Mouse (Mus musculus) gastrocnemius, postnatal 10 days (tissue): ENCODE results near the gene Aloxe3. TPM values are rescaled to one million over a fixed set of nuclear protein-coding genes. Genes with fewer than 3 reads are reported as not detected.
A peak's percentile ranks its signal among the peaks of the same experiment; 100 is the strongest.

Source experiments
- DNase-seq: peaks from one replicate; pipeline ENCODE4 v3.0.0; 2021; ENCODE audit warnings: mixed read lengths
- total RNA-seq, 2 experiments: library from RNA; stranded (reverse); gene quantifications; 2 replicates each; pipeline ENCODE4 v1.2.3; 2021

Aloxe3 gene
- total RNA-seq, 2 experiments from 2014 or later, result 0.27 TPM; not detected in 1

DNA sequence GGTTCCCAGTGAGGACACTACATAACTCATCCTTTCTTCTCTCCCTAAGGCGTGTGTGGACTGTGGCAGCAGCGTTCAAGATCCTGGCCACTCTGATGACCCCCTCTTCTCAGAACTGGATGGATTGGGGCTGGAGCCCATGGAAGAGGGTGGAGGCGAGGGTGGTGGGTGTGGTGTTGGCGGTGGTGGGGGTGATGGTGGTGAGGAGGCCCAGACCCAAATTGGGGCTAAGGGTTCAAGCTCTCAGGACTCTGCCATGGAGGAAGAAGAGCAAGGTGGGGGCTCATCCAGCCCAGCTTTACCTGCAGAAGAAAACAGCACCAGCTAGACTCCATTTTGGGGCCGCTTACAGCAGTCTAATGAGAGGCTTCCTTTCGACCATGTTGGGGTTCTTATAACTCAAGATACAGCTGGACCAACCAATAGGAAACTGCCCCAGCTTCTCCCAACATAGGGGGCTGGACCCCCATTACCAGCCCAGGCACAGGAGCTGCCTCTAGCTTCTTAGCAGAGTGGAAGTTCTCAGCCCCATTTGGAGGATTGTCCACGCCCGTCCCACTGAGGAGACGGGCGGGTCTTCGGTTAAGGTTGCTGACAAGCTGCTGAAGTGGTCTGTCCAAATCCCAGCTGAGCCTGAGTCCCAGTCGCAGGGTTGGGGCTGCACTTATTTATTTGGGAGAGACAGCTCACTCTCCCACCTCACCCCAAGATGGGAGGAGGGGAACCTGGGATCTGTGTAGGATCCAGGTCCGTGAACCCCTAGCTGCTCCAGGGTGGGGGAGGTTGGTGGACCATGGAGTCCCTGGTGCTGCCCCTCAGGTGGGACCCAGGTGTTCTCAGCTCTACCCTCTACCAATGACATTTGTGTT, 16.4 kb upstream of the Aloxe3 start:
- peak; percentile 13 for DNase-seq

DNA sequence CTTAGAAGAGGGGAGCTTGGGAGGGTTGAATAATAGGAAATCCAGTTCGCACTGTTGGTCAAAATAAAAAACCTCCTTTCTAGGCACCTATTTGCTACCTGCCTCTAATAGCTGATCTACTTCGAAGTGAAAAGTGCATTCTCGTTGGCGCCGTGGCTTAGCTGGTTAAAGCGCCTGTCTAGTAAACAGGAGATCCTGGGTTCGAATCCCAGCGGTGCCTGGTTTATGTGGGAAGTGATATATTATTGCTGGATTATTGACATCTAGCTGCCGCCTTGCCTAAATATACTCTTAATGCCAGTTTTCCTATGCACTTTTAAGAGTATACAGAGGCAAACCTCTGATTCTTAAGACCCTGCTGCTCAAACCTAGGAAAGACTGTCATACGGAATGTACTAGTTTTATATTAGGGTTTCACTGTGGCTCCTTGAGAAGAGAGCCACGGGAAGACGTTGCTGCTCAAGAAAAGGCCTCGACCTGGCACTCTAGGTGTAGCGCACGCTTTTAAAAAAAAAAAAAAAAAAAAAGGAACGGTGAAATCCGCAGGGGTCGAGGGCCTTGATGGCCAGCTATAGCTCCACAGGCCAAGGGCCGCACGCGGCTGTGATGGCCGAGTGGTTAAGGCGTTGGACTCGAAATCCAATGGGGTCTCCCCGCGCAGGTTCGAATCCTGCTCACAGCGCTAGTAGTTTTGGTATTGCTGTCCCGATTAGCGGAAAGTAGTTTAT, 15.2 kb upstream of the Aloxe3 start:
- peak; percentile 97 for DNase-seq

DNA sequence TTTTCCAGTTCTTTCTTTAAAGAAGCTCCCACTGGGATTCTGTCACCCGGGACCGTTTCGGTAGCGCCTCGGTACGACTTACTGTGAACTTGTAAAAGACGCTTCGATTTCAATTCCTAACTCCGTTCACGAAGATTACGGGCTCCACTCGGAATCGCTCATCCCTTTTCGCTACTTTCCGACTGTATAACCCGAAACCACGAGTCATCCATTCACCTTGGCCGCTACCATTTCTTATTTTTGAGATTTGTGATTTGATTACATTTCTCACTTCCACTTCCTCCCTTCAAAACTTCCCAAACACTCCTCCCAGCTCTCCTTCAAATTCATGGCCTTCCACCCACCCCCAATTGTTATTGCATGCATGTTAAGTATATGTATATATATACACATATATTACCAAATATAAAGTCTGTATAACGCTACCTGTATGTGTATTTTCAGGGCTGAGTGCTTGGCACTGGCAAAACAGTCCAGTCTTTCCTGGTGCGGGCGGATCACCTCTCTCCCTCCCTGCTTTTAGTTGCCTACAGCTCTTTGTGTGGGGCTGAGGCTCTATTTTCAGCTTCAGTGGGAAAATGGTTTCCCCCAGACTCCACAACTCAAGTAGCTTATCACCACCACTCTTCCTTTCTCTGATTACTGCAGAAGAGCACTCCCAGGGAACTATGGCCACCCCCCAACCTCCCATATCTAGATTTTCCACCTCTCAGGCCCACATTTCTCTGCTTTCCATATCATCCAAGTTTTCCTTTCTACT, 14.5 kb upstream of the Aloxe3 start:
- peak; percentile 3 for DNase-seq

DNA sequence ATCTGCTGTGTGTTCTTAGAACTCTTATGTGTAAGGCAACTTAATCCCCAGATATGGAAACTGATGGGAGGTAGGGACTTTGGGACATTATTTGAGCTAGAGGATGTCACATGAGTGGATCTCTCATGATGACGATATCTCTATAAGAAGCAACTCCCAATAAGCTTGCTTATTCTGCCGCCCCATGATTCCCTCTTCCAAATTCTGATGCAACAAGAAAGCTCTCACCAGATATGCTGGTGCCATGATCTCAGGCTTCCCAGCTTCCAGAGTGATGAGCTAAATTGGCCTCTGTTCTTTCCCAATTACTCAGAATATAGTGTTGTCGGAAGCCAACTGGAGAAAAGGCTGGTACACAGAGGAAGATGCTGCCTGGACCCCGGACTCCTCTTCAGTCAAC, 13.8 kb upstream of the Aloxe3 start:
- no peak for DNase-seq

DNA sequence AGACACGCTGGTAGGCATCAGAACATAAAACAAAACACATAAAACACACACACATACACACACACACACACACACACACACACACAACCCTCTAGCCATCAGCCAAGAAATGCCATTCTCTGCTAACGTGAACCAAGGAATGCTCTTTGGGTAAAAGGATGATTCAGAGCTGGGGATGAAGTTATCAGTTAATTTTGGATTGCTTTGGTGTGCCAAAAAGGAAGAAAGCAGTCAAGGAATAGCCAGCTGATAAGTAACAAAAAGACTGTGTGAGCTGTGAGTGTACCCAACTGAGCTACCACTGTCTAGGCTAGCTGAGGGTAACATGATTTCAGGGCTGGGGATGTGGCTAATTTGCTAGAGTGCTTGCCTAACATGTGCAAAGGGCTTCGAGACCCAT, 11.7 kb upstream of the Aloxe3 start:
- DNase-seq, result no peak

DNA sequence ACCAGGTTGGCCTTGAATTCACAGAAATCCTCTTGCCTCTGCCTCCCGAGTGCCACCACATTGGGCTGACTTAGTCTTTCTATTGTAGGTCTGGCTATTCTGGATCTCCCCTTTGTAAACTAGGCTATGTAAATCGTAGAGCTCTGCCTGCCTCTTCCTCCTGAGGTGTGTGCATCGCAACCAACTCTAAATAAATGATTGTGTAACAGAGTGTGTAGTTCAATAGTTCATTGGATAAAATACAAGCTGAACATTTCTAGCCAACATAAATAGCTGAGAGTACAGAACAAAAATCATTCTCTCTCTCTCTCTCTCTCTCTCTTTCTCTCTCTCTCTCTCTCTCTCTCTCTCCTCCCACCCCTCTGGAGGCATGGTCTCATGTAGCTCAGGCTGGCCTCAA, 11.1 kb upstream of the Aloxe3 start:
- DNase-seq, result no peak

DNA sequence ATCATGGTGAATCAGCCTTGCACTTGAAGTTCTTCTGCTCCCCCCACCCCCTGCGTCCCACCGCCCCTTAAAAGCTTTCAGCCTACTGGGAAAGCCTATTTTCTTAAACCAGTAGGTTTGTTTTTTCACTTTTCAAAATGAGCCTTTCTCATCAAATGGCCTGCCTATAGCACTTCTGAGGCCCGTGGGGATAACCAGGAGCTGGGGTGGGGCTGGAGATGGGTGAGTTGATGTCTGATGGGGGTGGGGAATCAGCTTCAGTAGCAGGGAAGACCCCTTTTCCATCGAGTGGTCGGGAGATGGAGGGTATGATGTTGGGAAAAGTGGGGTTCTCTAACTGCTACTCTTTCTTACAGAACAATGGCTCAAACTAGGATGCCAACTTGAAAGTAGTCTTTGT, 8.9 kb upstream of the Aloxe3 start:
- DNase-seq, result no peak

DNA sequence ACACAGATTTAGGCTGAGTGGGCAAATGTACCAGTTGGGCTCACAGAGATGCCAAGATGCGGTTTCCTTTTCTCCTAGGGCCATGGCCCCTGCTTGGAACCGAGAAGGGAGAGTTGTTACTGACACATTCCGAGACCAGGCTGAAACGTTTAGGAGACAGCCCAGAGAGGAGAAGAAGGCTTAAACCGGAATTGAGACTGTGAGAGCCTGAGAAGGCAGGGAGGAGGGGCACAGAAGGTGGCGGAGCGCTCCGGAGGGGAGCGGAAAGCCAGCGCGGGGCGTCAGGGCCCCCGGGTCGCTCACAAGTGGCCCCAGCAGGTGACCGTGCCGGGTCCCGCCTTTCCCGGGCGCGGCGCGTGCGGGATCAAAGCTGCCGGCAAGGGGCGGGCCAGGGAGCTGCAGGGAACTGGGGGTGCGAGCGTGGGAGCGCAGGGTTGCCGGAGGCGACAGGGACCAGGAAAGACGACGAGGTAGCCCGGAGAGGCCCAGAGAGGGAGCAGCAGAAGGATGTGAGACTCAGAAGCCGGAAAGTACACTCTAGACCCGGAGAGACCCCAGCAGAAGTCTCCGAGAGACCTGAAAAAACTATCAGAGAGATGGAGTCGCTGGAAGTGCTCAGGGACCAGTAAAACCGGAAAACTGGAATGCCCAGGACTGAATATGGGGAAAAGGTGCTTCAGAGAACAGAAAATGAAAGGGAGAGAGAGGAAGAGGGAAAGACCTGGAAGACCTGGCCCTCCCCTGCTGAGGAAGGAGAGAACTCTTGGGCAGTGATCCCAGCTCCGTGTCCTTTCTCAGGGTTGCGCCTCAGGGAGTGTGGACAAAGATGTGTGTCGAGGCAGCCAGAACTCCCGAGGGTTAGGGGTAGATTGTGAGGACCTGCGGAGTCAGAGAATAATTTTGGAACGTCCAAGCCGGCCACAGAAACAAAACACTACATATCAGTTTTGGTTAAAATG, 7.7 kb upstream of the Aloxe3 start:
- DNase-seq, result peak; percentile 53

DNA sequence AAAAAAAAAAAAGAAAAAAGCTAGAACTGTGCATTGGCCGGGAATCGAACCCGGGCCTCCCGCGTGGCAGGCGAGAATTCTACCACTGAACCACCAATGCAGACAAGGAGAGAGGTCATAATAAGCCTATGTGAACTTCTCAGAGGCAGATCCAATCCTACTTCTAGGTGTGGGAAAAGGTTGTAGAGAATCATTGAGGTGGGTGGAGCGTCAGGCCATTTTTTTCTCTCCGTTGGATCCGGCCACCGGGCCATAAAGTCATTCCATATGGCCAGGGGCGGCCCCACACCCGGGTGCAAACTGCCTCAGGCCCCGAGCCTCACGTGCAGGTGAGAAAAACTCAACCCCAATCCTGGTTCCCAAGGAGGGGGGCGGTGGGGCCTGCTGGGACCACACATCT, 6.9 kb upstream of the Aloxe3 start:
- peak; percentile 75 for DNase-seq

DNA sequence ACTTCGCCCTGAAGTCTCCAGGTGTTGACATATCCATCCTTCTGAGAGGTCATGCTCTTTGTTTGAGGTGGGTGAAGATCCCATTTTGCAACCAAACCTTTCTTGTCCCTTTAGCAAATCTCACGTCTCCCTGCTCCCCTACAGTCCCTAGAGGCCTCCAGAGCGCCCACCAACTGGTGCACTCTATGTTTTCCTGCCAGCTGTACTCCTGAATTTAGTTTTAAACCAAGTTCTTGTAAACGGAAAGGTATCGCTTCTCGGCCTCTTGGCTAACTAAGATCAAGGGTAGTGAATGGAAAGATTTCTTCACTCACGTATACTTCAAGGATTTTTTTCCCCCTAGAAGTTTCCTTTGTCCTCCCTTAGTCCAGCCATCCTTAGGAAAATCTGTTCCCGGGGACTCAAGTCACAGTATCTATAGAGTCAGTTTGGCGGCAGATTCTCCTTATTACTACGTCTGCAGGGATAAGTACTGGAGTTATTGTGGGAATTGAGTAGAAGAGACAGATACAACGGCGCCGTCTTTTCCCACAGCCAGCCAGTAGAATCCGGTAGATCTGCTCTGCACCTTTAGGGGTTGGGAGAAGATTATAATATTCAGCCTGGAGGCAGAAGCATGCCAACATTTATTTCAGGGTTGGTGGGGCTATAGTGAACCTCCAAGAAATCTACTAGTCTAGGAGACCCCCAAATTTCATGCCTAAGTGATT, 6.1 kb upstream of the Aloxe3 start:
- no peak for DNase-seq

DNA sequence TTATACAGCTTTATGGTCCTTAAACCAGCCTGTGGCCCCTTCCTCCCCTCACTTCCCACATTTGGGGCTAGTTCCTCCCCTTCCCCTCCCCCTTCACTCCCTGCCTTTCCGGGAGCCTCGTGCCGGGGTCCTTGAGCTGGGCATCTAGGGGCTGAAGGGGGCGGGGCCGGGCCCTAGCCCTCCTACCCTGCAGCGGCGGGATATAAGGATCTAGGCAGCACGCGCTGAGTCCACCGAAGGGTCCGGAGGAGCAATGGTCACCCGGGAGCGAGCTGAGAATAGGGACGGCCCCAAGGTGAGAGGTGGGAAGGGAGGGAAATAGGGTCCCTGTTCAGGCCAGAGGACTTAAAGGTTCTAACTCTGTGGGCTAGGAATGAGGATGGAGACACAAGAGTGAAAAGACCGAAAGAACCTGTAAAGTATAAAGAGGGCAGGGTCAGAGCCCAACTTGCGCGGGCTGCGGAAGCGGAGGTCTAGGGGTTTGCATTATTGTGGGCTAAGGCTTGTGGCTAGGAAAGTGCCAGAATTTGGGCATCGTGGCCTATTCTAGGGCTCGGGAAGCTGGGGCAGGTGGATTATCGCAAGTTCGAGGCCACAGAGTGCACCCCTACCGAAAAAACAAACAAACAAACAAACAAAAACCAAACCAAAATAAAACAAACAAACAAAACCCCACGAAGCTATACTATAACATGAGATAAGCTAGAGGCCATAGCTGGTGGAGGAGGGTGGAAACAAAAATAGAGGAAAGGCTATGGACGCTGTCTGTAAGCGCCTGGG, 5.3 kb upstream of the Aloxe3 start, which contains the start of gene Hes7:
Gene Hes7 (plus strand): TSS at position 184 of the 780 bp plus-strand sequence.
- DNase-seq, result no peak

DNA sequence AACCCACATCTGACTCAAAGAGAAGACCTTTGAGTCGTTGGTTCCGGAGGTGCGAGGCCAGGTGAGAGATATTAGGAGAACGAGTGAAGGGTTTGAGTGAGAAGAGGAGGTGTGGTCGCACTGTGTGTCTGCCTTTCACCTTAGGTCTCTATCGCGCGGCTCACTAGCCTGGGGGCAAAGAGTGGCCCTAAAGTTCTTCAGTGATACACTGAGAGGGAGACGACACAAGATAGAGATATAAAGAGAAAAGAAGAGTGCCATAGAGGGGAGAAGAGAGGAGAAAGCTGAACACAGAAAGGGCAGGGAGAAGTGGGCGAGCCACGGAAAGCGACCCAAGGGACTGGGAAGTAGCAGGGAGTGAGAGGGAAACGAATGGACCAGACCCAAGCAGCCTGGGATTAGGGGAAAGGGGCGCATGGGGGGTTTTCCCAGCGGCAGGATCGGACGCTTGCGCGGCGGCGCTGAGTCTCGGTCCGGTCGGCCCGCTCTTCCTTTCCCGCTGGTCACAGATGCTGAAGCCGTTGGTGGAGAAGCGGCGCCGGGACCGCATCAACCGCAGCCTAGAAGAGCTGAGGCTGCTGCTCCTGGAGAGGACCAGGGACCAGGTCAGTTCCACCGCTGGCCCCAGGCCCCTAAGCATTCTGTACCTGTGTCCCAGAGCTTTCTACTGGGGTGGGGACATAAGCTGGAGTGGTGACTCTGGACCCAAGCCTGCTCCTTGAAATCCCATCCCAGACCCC, 4.5 kb upstream of the Aloxe3 start:
- peak; percentile 25 for DNase-seq

DNA sequence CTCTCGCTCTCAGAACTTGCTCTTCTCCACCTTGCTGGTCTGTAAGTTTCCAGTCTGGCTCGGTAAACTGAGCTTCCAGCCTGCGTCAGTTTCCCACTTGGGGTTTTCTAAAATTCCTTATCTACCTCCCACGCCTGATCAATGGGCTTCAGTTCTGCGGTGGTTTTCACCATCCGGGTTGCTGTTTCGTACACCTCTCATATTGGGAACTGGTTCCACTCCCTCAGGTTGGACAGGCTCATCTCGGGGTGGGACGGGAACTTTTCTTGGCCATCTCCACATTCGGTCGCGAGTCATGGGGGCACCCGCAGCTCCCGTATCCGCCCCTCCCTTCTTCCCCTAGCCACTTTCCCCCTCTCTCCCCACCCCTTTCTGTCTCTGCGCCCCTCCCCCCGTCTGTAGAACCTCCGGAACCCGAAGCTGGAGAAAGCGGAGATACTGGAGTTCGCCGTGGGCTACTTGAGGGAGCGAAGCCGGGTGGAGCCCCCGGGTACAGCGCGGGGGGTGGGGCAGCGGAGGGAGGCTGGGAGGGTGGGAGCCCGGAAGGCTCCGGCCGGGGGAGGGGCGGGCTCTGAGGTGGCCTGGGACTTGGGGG, 3.9 kb upstream of the Aloxe3 start:
- peak; percentile 69 for DNase-seq

DNA sequence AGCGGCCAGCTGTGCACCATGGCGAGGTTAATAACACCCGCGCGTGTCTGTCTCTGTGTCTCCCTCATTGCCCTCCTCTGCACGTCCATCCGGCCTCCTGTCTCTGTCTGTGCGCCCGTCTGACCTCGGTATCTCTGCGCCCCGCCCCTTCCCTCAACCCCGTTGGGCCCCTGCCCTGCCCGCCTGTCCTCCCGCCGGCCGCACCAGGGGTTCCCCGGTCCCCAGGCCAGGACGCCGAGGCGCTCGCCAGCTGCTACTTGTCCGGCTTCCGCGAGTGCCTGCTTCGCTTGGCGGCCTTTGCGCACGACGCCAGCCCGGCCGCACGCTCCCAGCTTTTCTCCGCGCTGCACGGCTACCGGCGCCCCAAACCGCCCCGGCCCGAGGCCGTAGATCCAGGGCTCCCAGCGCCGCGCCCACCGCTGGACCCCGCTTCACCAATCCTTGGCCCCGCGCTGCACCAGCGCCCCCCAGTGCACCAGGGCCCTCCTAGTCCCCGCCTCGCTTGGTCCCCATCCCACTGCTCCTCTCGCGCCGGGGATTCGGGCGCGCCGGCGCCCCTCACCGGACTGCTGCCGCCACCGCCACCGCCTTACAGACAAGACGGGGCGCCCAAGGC, 3.3 kb upstream of the Aloxe3 start, which contains the start of gene 9130213A22Rik:
Gene 9130213A22Rik (minus strand): TSS at position 254 of the 616 bp plus-strand sequence.
- DNase-seq, result peak; percentile 86

DNA sequence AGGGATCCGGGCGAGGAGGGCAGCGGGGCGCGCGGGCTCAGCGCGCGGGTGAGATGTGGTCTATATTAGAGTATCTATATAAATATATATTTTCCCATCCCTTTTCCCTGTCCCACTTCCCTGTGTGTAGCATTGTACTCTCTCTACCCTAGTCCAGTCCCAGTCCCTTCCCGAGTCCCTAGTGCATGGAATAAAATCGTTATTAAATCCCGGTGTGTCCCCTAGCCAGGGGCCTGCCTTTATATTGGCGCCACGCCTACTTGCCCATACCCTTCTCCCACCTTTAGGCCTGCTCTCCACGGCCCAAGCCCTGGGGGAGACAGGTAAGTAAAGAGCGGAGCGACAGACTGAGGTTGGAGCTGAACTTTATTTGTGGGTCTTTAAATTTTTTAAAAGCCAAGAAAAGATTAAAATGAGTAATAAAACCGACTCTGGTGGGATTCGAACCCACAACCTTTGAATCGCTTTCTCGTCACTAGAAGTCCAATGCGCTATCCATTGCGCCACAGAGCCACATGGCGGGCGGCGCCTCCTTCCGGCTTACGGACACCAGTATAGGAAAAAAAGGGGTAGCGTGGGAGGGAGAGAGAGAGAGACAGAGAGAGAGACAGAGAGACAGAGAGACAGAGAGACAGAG, 2.5 kb upstream of the Aloxe3 start:
- DNase-seq, result peak; percentile 84

DNA sequence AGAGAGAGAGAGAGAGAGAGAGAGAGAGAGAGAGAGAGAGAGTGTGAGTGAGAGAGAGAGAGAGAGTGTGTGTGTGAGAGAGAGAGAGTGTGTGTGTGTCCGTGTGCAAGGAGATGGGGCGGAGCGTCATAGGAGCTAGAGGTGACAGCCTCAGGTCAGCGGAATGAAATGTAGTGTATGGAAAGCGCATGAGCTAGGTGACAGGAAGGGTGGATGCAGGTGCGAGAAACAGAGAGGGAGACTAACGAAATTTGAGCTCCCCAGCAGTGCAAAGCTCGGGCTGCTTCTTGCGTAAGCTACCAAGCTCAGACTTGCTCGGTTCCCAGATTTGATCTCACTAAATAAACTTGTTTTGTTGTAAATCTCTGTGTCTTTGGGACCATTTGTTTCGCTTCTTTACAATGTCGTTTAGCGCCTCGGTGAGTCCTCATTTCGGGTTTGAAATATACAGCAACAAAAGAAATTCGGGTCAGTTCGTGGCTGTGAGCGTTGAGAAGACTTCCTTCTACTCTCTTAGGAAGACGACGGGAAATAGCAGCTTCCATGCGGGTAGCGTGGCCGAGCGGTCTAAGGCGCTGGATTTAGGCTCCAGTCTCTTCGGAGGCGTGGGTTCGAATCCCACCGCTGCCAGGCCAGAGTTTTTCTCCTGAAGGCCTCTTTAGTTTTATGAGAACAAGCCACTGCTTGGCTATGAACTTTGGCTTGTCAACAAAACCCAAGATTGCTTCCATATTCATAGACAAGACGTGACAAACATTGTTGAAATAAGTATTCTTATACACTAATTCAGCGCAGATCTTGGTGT, 1.8 kb upstream of the Aloxe3 start:
- DNase-seq, result peak; percentile 89

DNA sequence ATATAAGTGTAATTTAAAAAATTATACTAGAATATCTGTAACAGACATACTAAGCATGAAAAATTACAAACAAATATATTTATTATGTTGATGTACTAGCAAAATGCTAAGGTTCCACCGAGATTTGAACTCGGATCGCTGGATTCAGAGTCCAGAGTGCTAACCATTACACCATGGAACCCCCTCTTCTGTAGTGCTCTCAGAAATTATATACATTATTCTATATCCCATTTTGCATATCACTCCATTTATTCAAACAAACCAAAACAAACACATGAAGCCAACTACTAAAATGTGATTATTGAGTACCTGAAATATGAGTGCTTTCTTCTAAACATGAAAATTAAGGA, 1.2 kb upstream of the Aloxe3 start:
- DNase-seq, result peak; percentile 51
